21 mouse cellular contexts compared by ENCODE assay signal in genomic region chr13:55431889-55432685, GRCm38 (mm10). TPM values are rescaled to one million over a fixed set of nuclear protein-coding genes. Genes with fewer than 3 reads are reported as not detected.
A peak's percentile ranks its signal among the peaks of the same experiment; 100 is the strongest.
DNase-seq lines count a peak whose midpoint lies in the region; ATAC-seq and TF ChIP-seq lines count a peak whose summit lies in the region.
"Had no signal": no experiment of that assay in that cellular context is flagged by ENCODE, and none has a peak within 500 bp of the region (broad histone marks: within the 10 kb centered on the region; RNA-seq: fewer than 3 reads in every experiment).

No protein-coding gene starts in this region.

- no peak overlapping the region for H3K27ac ChIP-seq in CH12.LX (ENCODE audit: insufficient read depth, low read depth)
- peak overlapping the region; percentile 65 for H3K27ac ChIP-seq in thymus, adult 2 months (ENCODE audit: control insufficient read depth, insufficient read depth, low read length)
- H3K27ac ChIP-seq: embryonic facial prominence, embryonic 15.5 days; hindbrain, postnatal 0 days; kidney, embryonic 15.5 days; midbrain, embryonic 15.5 days; stomach, postnatal 0 days had no signal

- no peaks in the 10 kb centered on the region for H3K36me3 ChIP-seq in CH12.LX (replicated peaks in 1 of 2; ENCODE audit: control insufficient read depth in 1 of 2, insufficient read depth in 1 of 2, low read length in 1 of 2)
- H3K36me3 ChIP-seq in thymus, adult 2 months (ENCODE audit: control insufficient read depth, insufficient read depth, low read length): no peaks in the 10 kb centered on the region
- H3K36me3 ChIP-seq: embryonic facial prominence, embryonic 15.5 days; kidney, embryonic 15.5 days; midbrain, embryonic 15.5 days had no signal

- DNase-seq in kidney, postnatal 10 days: peak; percentile 2
- DNase-seq in kidney, postnatal 25 days: no peak
- DNase-seq in CH12.LX (ENCODE audit: extremely low read depth): peak; percentile 77
- DNase-seq in thymus, adult 2 months: peak; percentile 72
- DNase-seq in left cerebral cortex, postnatal 14 days (ENCODE audit: low spot score in 2 of 2): no peak
- DNase-seq in frontal cortex, postnatal 25 days (ENCODE audit: low spot score in 2 of 2): no peak
- no peak for DNase-seq in heart, postnatal 36 days
- DNase-seq: adrenal gland, adult 8-10 months; gastrocnemius, postnatal 25 days; lung, embryonic 14.5 days had no signal

- peak overlapping the region; percentile 82 for H3K4me2 ChIP-seq in CH12.LX (ENCODE audit: insufficient read depth, low read depth, poor library complexity, severe bottlenecking)
- H3K4me2 ChIP-seq: embryonic facial prominence, embryonic 15.5 days; kidney, embryonic 15.5 days; lung, embryonic 14.5 days; midbrain, embryonic 15.5 days had no signal

- TF ChIP-seq RAD21 in CH12.LX (IDR thresholded peaks at IDR 0.05; ENCODE audit: low read depth, low read length): no peak

- H3K9ac ChIP-seq in CH12.LX (ENCODE audit: insufficient read depth, low read depth): 0 out of 2 replicates have a peak overlapping the region, but pooled peaks have one; percentile 6
- H3K9ac ChIP-seq: embryonic facial prominence, embryonic 15.5 days; kidney, embryonic 15.5 days; lung, embryonic 14.5 days; midbrain, embryonic 15.5 days had no signal

- ATAC-seq in inflammation-experienced regulatory T-cells, adult 6 months: peak; percentile 96
- ATAC-seq: forebrain, embryonic 14.5 days; hindbrain, postnatal 0 days; midbrain, embryonic 15.5 days had no signal

- intact Hi-C loops in left cerebral cortex, postnatal 14 days (cut with DNase I): no loop called here
- intact Hi-C loops in heart, postnatal 36 days (cut with DNase I): no loop called here

- H3K27me3 ChIP-seq in CH12.LX (replicated peaks): no peaks in the 10 kb centered on the region
- H3K27me3 ChIP-seq in thymus, adult 2 months (ENCODE audit: control insufficient read depth, insufficient read depth, low read length): no peaks in the 10 kb centered on the region
- H3K27me3 ChIP-seq: embryonic facial prominence, embryonic 15.5 days; kidney, embryonic 15.5 days; midbrain, embryonic 15.5 days had no signal

- in situ Hi-C loops in CH12.LX (cut with MboI; ENCODE audit: low pct_ligation_motif_present, low pct_unique_long_range_greater_than_20kb, low sequenced_read_pairs): no loop called here

- H3K9me3 ChIP-seq in CH12.LX (replicated peaks; ENCODE audit: low read length): peaks cover 6% of the 10 kb centered on the region
- H3K9me3 ChIP-seq: embryonic facial prominence, embryonic 15.5 days; kidney, embryonic 15.5 days; midbrain, embryonic 15.5 days had no signal

- TF ChIP-seq CTCF in CH12.LX (conservative IDR thresholded peaks at IDR 0.05 in 1 of 2, IDR thresholded peaks at IDR 0.05 in 1 of 2; ENCODE audit: low read depth in 2 of 2, low read length in 2 of 2): no peak
- no peak for TF ChIP-seq CTCF in thymus, adult 2 months (IDR thresholded peaks at IDR 0.05; ENCODE audit: borderline replicate concordance, control insufficient read depth, extremely low read depth, insufficient read depth, low read length, poor library complexity)

- dilution Hi-C loops in CH12.LX (cut with MboI; ENCODE audit: extremely low pct_ligation_motif_present, extremely low pct_unique_long_range_greater_than_20kb, low sequenced_read_pairs): no loop called here

- no peak overlapping the region for H3K4me3 ChIP-seq in CH12.LX (replicated peaks in 1 of 3; ENCODE audit: low read depth in 2 of 3, low read length in 2 of 3, poor library complexity in 1 of 3)
- no peak overlapping the region for H3K4me3 ChIP-seq in thymus, adult 2 months (ENCODE audit: control insufficient read depth, insufficient read depth, low read length)
- H3K4me3 ChIP-seq: embryonic facial prominence, embryonic 15.5 days; kidney, embryonic 15.5 days; midbrain, embryonic 15.5 days had no signal

- peak; percentile 55 for TF ChIP-seq EP300 in CH12.LX (IDR thresholded peaks at IDR 0.05; ENCODE audit: low read length)

- WGBS in thymus, adult 2 months: 6% methylated on average over 10 of the region's 10 CpGs

- H3K4me1 ChIP-seq in CH12.LX (ENCODE audit: control insufficient read depth in 1 of 2, insufficient read depth in 2 of 2): peaks cover 13 to 36% of the 10 kb centered on the region in 2 experiments
- H3K4me1 ChIP-seq in thymus, adult 2 months (replicated peaks; ENCODE audit: control insufficient read depth, insufficient read depth, low read length): peaks cover 26% of the 10 kb centered on the region
- H3K4me1 ChIP-seq: embryonic facial prominence, embryonic 15.5 days; kidney, embryonic 15.5 days; midbrain, embryonic 15.5 days had no signal

- peak; percentile 43; the same call in 1 of the 2 replicates for TF ChIP-seq POLR2A in CH12.LX (IDR thresholded peaks at IDR 0.05; ENCODE audit: low read depth, low read length)
- TF ChIP-seq POLR2A in thymus, adult 2 months (IDR thresholded peaks at IDR 0.05; ENCODE audit: control insufficient read depth, extremely low read depth, insufficient read depth, low read length, poor library complexity): no peak

- H3K79me2 ChIP-seq in CH12.LX (replicated peaks; ENCODE audit: control insufficient read depth, extremely low read depth, insufficient read depth, poor library complexity, severe bottlenecking): no peaks in the 10 kb centered on the region

TF ChIP-seq in CH12.LX, 34 proteins besides CTCF, POLR2A, EP300 and RAD21:
- no peak for TF ChIP-seq JUND (conservative IDR thresholded peaks at IDR 0.05; ENCODE audit: low read depth, low read length)
- TF ChIP-seq PAX5 (IDR thresholded peaks at IDR 0.05; ENCODE audit: low read length): no peak
- TF ChIP-seq TCF12 (IDR thresholded peaks at IDR 0.05; ENCODE audit: low read depth, low read length): 0 out of 2 replicates have a peak, but pooled peaks have one; percentile 18
- TF ChIP-seq CHD1 (IDR thresholded peaks at IDR 0.05; ENCODE audit: low read depth, low read length): no peak
- no peak for TF ChIP-seq MAFK (IDR thresholded peaks at IDR 0.05; ENCODE audit: insufficient replicate concordance, low read length)
- TF ChIP-seq TBP (conservative IDR thresholded peaks at IDR 0.05; ENCODE audit: low read depth, low read length): peak; percentile 96
- no peak for TF ChIP-seq USF2 (conservative IDR thresholded peaks at IDR 0.05; ENCODE audit: low read depth, low read length)
- TF ChIP-seq BHLHE40 (IDR thresholded peaks at IDR 0.05; ENCODE audit: low read depth, low read length): no peak
- TF ChIP-seq ZMIZ1 (IDR thresholded peaks at IDR 0.05; ENCODE audit: low read depth, low read length): peak; percentile 98
- TF ChIP-seq ELF1 (IDR thresholded peaks at IDR 0.05; ENCODE audit: low read depth, low read length): peak; percentile 72
- no peak; the same call in 1 of the 2 replicates for TF ChIP-seq HCFC1 (IDR thresholded peaks at IDR 0.05; ENCODE audit: low read depth, low read length)
- no peak for TF ChIP-seq JUN (IDR thresholded peaks at IDR 0.05; ENCODE audit: insufficient read depth, low read depth, low read length)
- TF ChIP-seq MYC (IDR thresholded peaks at IDR 0.05; ENCODE audit: low read depth, low read length): no peak
- 0 out of 2 replicates have a peak, but pooled peaks have one; percentile 44 for TF ChIP-seq NELFE (IDR thresholded peaks at IDR 0.05; ENCODE audit: low read depth, low read length)

RNA-seq across cellular contexts. Expression of gene F12, which starts 5.5 kb away (rescaled TPM):
- total RNA-seq in CH12.LX (2012; rRNA removed): not detected in 2 replicates
- total RNA-seq in CH12.LX (2014; rRNA removed): not detected in 2 replicates
- not detected in 2 replicates for polyA plus RNA-seq in CH12.LX (2012; ENCODE audit: insufficient read length, low read depth)
- under 1 TPM in 1 of 3 experiments, not detected in 2; 0.24 TPM for polyA plus RNA-seq in inflammation-experienced regulatory T-cells, adult 6 months (2017; shearing (Covaris generic))
- polyA plus RNA-seq in thymus, adult 2 months (2012; rRNA removed): 0.39 and 1.6 TPM in 2 replicates
- total RNA-seq in left cerebral cortex, postnatal 14 days (2021): under 1 TPM in 1 of 2 experiments, not detected in 1; 0.30 TPM
- total RNA-seq in heart, postnatal 36 days (2021): not detected
- total RNA-seq: gastrocnemius, postnatal 25 days; hindbrain, postnatal 0 days had no signal
- polyA plus RNA-seq: forebrain, embryonic 14.5 days; lung, embryonic 14.5 days; neural tube, embryonic 14.5 days had no signal

RNA-seq across cellular contexts. Expression of gene Grk6, which starts 12.8 kb away (rescaled TPM):
- 60.1 and 69.9 TPM in 2 replicates for total RNA-seq in CH12.LX (2012; rRNA removed)
- 59.0 and 65.0 TPM in 2 replicates for total RNA-seq in CH12.LX (2014; rRNA removed)
- polyA plus RNA-seq in CH12.LX (2012; ENCODE audit: insufficient read length, low read depth): 71.0 and 72.8 TPM in 2 replicates
- polyA plus RNA-seq in inflammation-experienced regulatory T-cells, adult 6 months (2017; shearing (Covaris generic)): 10 to 100 TPM; 35.3 to 50.0 (median 40.5) TPM
- 228 and 238 TPM in 2 replicates for polyA plus RNA-seq in thymus, adult 2 months (2012; rRNA removed)
- total RNA-seq in left cerebral cortex, postnatal 14 days (2021): 10 to 100 TPM; 67.5 to 67.8 TPM
- 10 to 100 TPM; 17.6 to 18.1 TPM for total RNA-seq in heart, postnatal 36 days (2021)

RNA-seq across cellular contexts. Expression of gene Pfn3, which starts 17.1 kb away (rescaled TPM):
- total RNA-seq in CH12.LX (2012; rRNA removed): not detected in 2 replicates
- not detected in 2 replicates for total RNA-seq in CH12.LX (2014; rRNA removed)
- polyA plus RNA-seq in CH12.LX (2012; ENCODE audit: insufficient read length, low read depth): not detected in 2 replicates
- polyA plus RNA-seq in inflammation-experienced regulatory T-cells, adult 6 months (2017; shearing (Covaris generic)): not detected
- polyA plus RNA-seq in thymus, adult 2 months (2012; rRNA removed): not detected in 2 replicates
- under 1 TPM in 1 of 2 experiments, not detected in 1; 0.70 TPM for total RNA-seq in left cerebral cortex, postnatal 14 days (2021)
- not detected for total RNA-seq in heart, postnatal 36 days (2021)
- total RNA-seq: adrenal gland, adult 8-10 months; gastrocnemius, postnatal 25 days; layer of hippocampus, postnatal 14 days had no signal
- polyA plus RNA-seq: embryonic facial prominence, embryonic 15.5 days; heart, embryonic 16.5 days; kidney, embryonic 15.5 days; lung, embryonic 14.5 days; stomach, postnatal 0 days had no signal

RNA-seq across cellular contexts. Expression of gene Prr7, which starts 32.0 kb away (rescaled TPM):
- 0.89 and 1.1 TPM in 2 replicates for total RNA-seq in CH12.LX (2012; rRNA removed)
- 0.60 and 0.69 TPM in 2 replicates for total RNA-seq in CH12.LX (2014; rRNA removed)
- 0.83 and 1.2 TPM in 2 replicates for polyA plus RNA-seq in CH12.LX (2012; ENCODE audit: insufficient read length, low read depth)
- under 1 TPM in 1 of 3 experiments, not detected in 2; 0.26 TPM for polyA plus RNA-seq in inflammation-experienced regulatory T-cells, adult 6 months (2017; shearing (Covaris generic))
- 33.8 and 52.2 TPM in 2 replicates for polyA plus RNA-seq in thymus, adult 2 months (2012; rRNA removed)
- total RNA-seq in left cerebral cortex, postnatal 14 days (2021): 100 to 1,000 TPM in 1 of 2 experiments, 10 to 100 TPM in 1; 98.9 to 104 TPM
- under 1 TPM; 0.58 to 0.70 TPM for total RNA-seq in heart, postnatal 36 days (2021)

RNA-seq across cellular contexts. Expression of gene Slc34a1, which starts 34.1 kb away (rescaled TPM):
- total RNA-seq in CH12.LX (2012; rRNA removed) (not detected in 2 replicates), CH12.LX (2014; rRNA removed) (not detected in 2 replicates)
- polyA plus RNA-seq in CH12.LX (2012; ENCODE audit: insufficient read length, low read depth): not detected in 2 replicates
- polyA plus RNA-seq in inflammation-experienced regulatory T-cells, adult 6 months (2017; shearing (Covaris generic)): under 1 TPM in 1 of 3 experiments, not detected in 2; 0.20 TPM
- 0.83 and 6.0 TPM in 2 replicates for polyA plus RNA-seq in thymus, adult 2 months (2012; rRNA removed)
- under 1 TPM in 1 of 2 experiments, not detected in 1; 0.72 TPM for total RNA-seq in left cerebral cortex, postnatal 14 days (2021)
- not detected for total RNA-seq in heart, postnatal 36 days (2021)
- total RNA-seq: adrenal gland, adult 8-10 months; gastrocnemius, postnatal 25 days; hindbrain, postnatal 0 days; layer of hippocampus, postnatal 14 days had no signal
- polyA plus RNA-seq: forebrain, embryonic 14.5 days; heart, embryonic 16.5 days; hindbrain, postnatal 0 days; limb, embryonic 14.5 days; lung, embryonic 14.5 days; midbrain, embryonic 15.5 days; stomach, postnatal 0 days had no signal

Comparison
In these comparisons a context has a peak if more than half of its experiments do, and no peak if none do; other contexts are left out.
1. DNase-seq: peak in kidney, postnatal 10 days (single experiment), CH12.LX (single experiment) and thymus, adult 2 months (single experiment); none in kidney, postnatal 25 days (0 of 2), left cerebral cortex, postnatal 14 days (0 of 2), frontal cortex, postnatal 25 days (0 of 2) and heart, postnatal 36 days (0 of 2).